Mouse (Mus musculus) E14TG2a.4 (cell line): ENCODE data around the gene Samsn1.

Experiments used
- H3K27me3 ChIP-seq: 2 replicates; pipeline ENCODE4 v1.6.1; 2014; ENCODE audit warnings: low read length, control low read depth; ENCODE audit not compliant: insufficient read depth
- H3K36me3 ChIP-seq: 2 replicates; pipeline ENCODE4 v1.6.1; 2014; ENCODE audit warnings: low read length, control low read depth; ENCODE audit not compliant: insufficient read depth
- H3K4me1 ChIP-seq: replicated peaks from 2 replicates; pipeline ENCODE4 v1.6.1; 2014; ENCODE audit warnings: low read depth, low read length, control low read depth
- H3K4me3 ChIP-seq: replicated peaks from 2 replicates; pipeline ENCODE4 v1.5.1; 2014; ENCODE audit warnings: mild to moderate bottlenecking, low read length
- H3K9me3 ChIP-seq: 2 replicates; pipeline ENCODE4 v1.6.1; 2014; ENCODE audit warnings: low read length, control low read depth
- CTCF ChIP-seq: conservative IDR thresholded peaks from 2 replicates; pipeline ENCODE4 v1.5.1; 2014; ENCODE audit warnings: low read length
- NANOG ChIP-seq: IDR thresholded peaks from 2 replicates; pipeline ENCODE4 v1.6.1; 2014; ENCODE audit warnings: borderline replicate concordance, low read length, mixed read lengths
- POU5F1 ChIP-seq: IDR thresholded peaks from 2 replicates; pipeline ENCODE4 v1.6.1; 2014; ENCODE audit warnings: low read length, borderline replicate concordance

Gene Samsn1

GRCm38 (mm10) chr16:75977798-75978197 is 44.3 kb downstream of the Samsn1 start:
- no peaks in the 10 kb centered on the region for H3K27me3 ChIP-seq
- H3K36me3 ChIP-seq = no peaks in the 10 kb centered on the region
- no peak for TF ChIP-seq NANOG
- no peak for TF ChIP-seq CTCF
- no peak for TF ChIP-seq POU5F1
- H3K9me3 ChIP-seq = peaks cover 36% of the 10 kb centered on the region
- H3K4me3 ChIP-seq = no peak overlapping the region
- H3K4me1 ChIP-seq = no peaks in the 10 kb centered on the region

GRCm38 (mm10) chr16:75975682-75976332 is 46.3 kb downstream of the Samsn1 start:
- Histone ChIP-seq H3K9me3 (peaks cover 36% of the 10 kb centered on the region), H3K27me3 (no peaks in the 10 kb centered on the region), H3K4me3 (no peak overlapping the region), H3K4me1 (no peaks in the 10 kb centered on the region), H3K36me3 (no peaks in the 10 kb centered on the region)
- TF ChIP-seq POU5F1 (no peak), CTCF (no peak), NANOG (no peak)

- Histone ChIP-seq H3K4me1 (no peaks in the 10 kb centered on the region), H3K9me3 (peaks cover 9% of the 10 kb centered on the region), H3K27me3 (no peaks in the 10 kb centered on the region), H3K4me3 (no peak overlapping the region), H3K36me3 (no peaks in the 10 kb centered on the region)
- TF ChIP-seq CTCF (no peak), POU5F1 (no peak), NANOG (no peak)
Measured at GRCm38 (mm10) chr16:75970266-75970998, 51.6 kb downstream of the Samsn1 start.

GRCm38 (mm10) chr16:75962021-75962420 is 60.1 kb downstream of the Samsn1 start:
- Histone ChIP-seq H3K36me3 (no peaks in the 10 kb centered on the region), H3K9me3 (no peaks in the 10 kb centered on the region)
- no peak for TF ChIP-seq POU5F1
- TF ChIP-seq CTCF = no peak
- TF ChIP-seq NANOG = no peak

GRCm38 (mm10) chr16:75961487-75961886 is 60.6 kb downstream of the Samsn1 start:
- Histone ChIP-seq H3K4me1 (no peaks in the 10 kb centered on the region), H3K27me3 (no peaks in the 10 kb centered on the region), H3K36me3 (no peaks in the 10 kb centered on the region), H3K9me3 (no peaks in the 10 kb centered on the region), H3K4me3 (no peak overlapping the region)
- TF ChIP-seq NANOG (no peak), POU5F1 (no peak), CTCF (no peak)

More at GRCm38 (mm10) chr16:75962021-75962420, 60.1 kb downstream of the Samsn1 start:
- H3K4me3 ChIP-seq = no peak overlapping the region
- H3K4me1 ChIP-seq = no peaks in the 10 kb centered on the region
- H3K27me3 ChIP-seq = no peaks in the 10 kb centered on the region

- Histone ChIP-seq H3K9me3 (no peaks in the 10 kb centered on the region), H3K36me3 (no peaks in the 10 kb centered on the region), H3K4me1 (no peaks in the 10 kb centered on the region), H3K4me3 (no peak overlapping the region), H3K27me3 (no peaks in the 10 kb centered on the region)
- no peak for TF ChIP-seq CTCF
- no peak for TF ChIP-seq POU5F1
- TF ChIP-seq NANOG = no peak
Measured at GRCm38 (mm10) chr16:75961036-75961435, 61.0 kb downstream of the Samsn1 start.

- no peaks in the 10 kb centered on the region for H3K9me3 ChIP-seq
- H3K4me3 ChIP-seq = no peak overlapping the region
- H3K36me3 ChIP-seq = no peaks in the 10 kb centered on the region
- TF ChIP-seq CTCF = no peak
- TF ChIP-seq NANOG = no peak
- no peak for TF ChIP-seq POU5F1
- H3K4me1 ChIP-seq = no peaks in the 10 kb centered on the region
- no peaks in the 10 kb centered on the region for H3K27me3 ChIP-seq
Measured at GRCm38 (mm10) chr16:75933357-75933756, 88.7 kb downstream of the Samsn1 start.

- Histone ChIP-seq H3K27me3 (no peaks in the 10 kb centered on the region), H3K4me3 (no peak overlapping the region), H3K9me3 (no peaks in the 10 kb centered on the region), H3K36me3 (no peaks in the 10 kb centered on the region), H3K4me1 (no peaks in the 10 kb centered on the region)
- TF ChIP-seq NANOG (no peak), POU5F1 (no peak), CTCF (no peak)
Measured at GRCm38 (mm10) chr16:75930222-75930553, 91.9 kb downstream of the Samsn1 start.

- no peaks in the 10 kb centered on the region for H3K4me1 ChIP-seq
- no peaks in the 10 kb centered on the region for H3K36me3 ChIP-seq
- H3K4me3 ChIP-seq = no peak overlapping the region
- no peaks in the 10 kb centered on the region for H3K9me3 ChIP-seq
- TF ChIP-seq POU5F1 (no peak), NANOG (no peak), CTCF (no peak)
- H3K27me3 ChIP-seq = no peaks in the 10 kb centered on the region
Measured at GRCm38 (mm10) chr16:75929536-75930221, 92.4 kb downstream of the Samsn1 start.
